In genomic region chr7:45820913-45821312, GRCm38 (mm10) we compare ENCODE assay signal across 31 mouse cellular contexts. TPM values are rescaled to one million over a fixed set of nuclear protein-coding genes. Genes with fewer than 3 reads are reported as not detected.
"Had no signal": no experiment of that assay in that cellular context is flagged by ENCODE, and none has a peak within 500 bp of the region (broad histone marks: within the 10 kb centered on the region; RNA-seq: fewer than 3 reads in every experiment).

No protein-coding gene starts in this region.

- H3K9me3 ChIP-seq: heart, embryonic 10.5 days; heart, embryonic 12.5 days; hindbrain, embryonic 10.5 days; hindbrain, embryonic 12.5 days; intestine, embryonic 15.5 days; limb, embryonic 10.5 days; limb, embryonic 12.5 days; liver, embryonic 13.5 days; liver, embryonic 15.5 days had no signal

- H3K4me3 ChIP-seq: gastrocnemius, adult 2 months; heart, embryonic 10.5 days; heart, embryonic 12.5 days; hindbrain, embryonic 10.5 days; hindbrain, embryonic 12.5 days; intestine, embryonic 15.5 days; layer of hippocampus, adult 2 months; left cerebral cortex, adult 2 months; limb, embryonic 10.5 days; limb, embryonic 12.5 days; liver, embryonic 13.5 days; liver, embryonic 15.5 days had no signal

- H3K4me1 ChIP-seq: liver, embryonic 15.5 days had no signal

- H3K4me2 ChIP-seq: heart, embryonic 12.5 days; hindbrain, embryonic 12.5 days; hindbrain, embryonic 14.5 days; intestine, embryonic 15.5 days; limb, embryonic 12.5 days; liver, embryonic 11.5 days; liver, embryonic 13.5 days; liver, embryonic 15.5 days had no signal

- H3K27me3 ChIP-seq: intestine, embryonic 15.5 days had no signal

- ATAC-seq: hindbrain, embryonic 16.5 days; inflammation-experienced regulatory T-cells, adult 6 months; intestine, embryonic 15.5 days; intestine, postnatal 0 days had no signal

- H3K27ac ChIP-seq: gastrocnemius, adult 2 months; heart, embryonic 10.5 days; hindbrain, embryonic 10.5 days; hindbrain, embryonic 12.5 days; hindbrain, embryonic 14.5 days; intestine, embryonic 15.5 days; layer of hippocampus, adult 2 months; left cerebral cortex, adult 2 months; limb, embryonic 10.5 days; limb, embryonic 12.5 days; liver, embryonic 13.5 days; liver, embryonic 15.5 days had no signal

- DNase-seq: gastrocnemius, adult 2 months; gastrocnemius, postnatal 10 days; gastrocnemius, postnatal 25 days; heart, adult 18-20 months; heart, postnatal 10 days; heart, postnatal 4 days; kidney, adult 18-20 months; kidney, adult 8-10 months; kidney, postnatal 10 days; kidney, postnatal 25 days; kidney, postnatal 4 days; liver; liver, embryonic 13.5 days had no signal

- H3K9ac ChIP-seq: heart, embryonic 12.5 days; hindbrain, embryonic 12.5 days; hindbrain, embryonic 14.5 days; intestine, embryonic 15.5 days; limb, embryonic 12.5 days; liver, embryonic 13.5 days; liver, embryonic 15.5 days had no signal

RNA-seq across cellular contexts. Expression of gene Kcnj14, which starts 3.7 kb away (rescaled TPM):
- polyA plus RNA-seq: inflammation-experienced regulatory T-cells, adult 6 months had no signal

RNA-seq across cellular contexts. Expression of gene Sult2b1, which starts 36.4 kb away (rescaled TPM):
- total RNA-seq: gastrocnemius, adult 2 months; gastrocnemius, postnatal 10 days; gastrocnemius, postnatal 25 days; heart, adult 18-20 months; heart, adult 8-10 months; heart, postnatal 10 days; heart, postnatal 25 days; heart, postnatal 4 days had no signal

RNA-seq across cellular contexts. Expression of gene Lmtk3, which starts 37.4 kb away (rescaled TPM):
- total RNA-seq: granulocyte monocyte progenitor cell, adult 5-6 weeks; heart, adult 18-20 months had no signal
- polyA plus RNA-seq: liver, embryonic 13.5 days; liver, embryonic 15.5 days had no signal
